Mouse (Mus musculus) leukemia stem cell, adult 10-12 weeks (primary cell): ENCODE results near the gene Fam122a. TPM values are rescaled to one million over a fixed set of nuclear protein-coding genes. Genes with fewer than 3 reads are reported as not detected.

Source experiments
- polyA plus RNA-seq: library from polyadenylated mRNA; stranded (reverse); fragments of >175 nt; gene quantifications from 2 replicates; pipeline ENCODE4 v1.2.3, GENCODE M21; 2012; ENCODE audit warnings: low replicate concordance

Fam122a gene
- 15.5 and 26.7 TPM in 2 replicates for polyA plus RNA-seq

DNA sequence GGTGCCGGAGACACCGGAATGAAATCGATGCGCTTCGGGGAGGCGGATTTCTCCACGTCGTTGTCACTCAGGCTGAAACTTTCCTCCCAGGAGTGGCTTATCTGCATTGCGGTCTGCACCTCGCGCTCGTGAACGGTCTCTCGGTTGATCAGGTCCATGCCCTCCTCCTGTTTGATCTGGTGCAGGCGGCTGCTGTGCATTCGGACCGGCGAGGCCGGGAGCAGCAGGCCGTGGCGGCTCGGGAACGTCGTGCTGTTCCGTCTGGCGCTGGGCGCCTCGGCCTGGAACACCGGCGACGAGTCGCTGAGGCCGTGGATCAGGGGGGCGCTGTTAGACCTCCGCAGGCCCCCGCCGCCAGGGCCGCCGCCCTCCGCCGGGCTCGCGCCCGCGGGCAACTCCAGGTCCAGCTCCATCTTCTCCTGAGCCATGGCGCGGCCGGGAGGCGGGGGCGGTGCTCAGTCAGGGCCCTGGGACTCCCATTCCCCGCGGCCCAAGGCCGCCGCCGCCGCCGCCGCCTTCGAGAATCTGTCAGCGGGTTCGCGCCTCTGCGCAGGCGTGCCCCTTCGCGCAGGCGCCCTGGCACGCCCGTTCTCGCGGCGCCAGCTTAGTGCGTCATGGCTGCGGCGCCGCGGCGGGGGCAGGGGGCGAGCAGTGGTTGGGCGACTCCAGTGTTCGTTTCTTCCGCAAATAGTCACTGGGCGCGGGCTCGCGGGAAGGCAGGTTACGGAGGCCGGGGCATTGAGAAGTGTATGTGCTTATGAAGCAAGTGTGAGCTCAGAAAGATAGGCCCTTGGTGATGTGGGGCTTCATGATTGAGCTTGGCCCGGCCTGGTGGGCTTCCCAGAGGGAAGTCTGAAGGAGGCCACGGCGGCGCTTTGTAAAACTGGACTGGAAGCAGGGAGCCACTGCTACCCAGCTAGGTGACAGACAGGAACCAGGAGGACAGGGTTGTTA, at the start of gene Fam122a:
Gene Fam122a, minus strand, starts transcription at position 428 of the 954 bp plus-strand sequence.

Other genes with a start within 250 kb of the Fam122a start
- gene Fxn, start 196.8 kb downstream of the Fam122a start, polyA plus RNA-seq, result 94.1 and 140 TPM in 2 replicates
- 5.5 and 8.0 TPM in 2 replicates for gene Pip5k1b, start 78.5 kb upstream of the Fam122a start, polyA plus RNA-seq
- gene Tmem252, start 196.7 kb upstream of the Fam122a start, polyA plus RNA-seq, result 0.05 TPM in 2 replicates